Mouse (Mus musculus): ENCODE results near the gene Gmppb. TPM values are rescaled to one million over a fixed set of nuclear protein-coding genes. Genes with fewer than 3 reads are reported as not detected.

The Gmppb gene
- polyA plus RNA-seq, 3 experiments from 2014 or later: 15.2 to 19.6 (median 18.4) TPM

DNA sequence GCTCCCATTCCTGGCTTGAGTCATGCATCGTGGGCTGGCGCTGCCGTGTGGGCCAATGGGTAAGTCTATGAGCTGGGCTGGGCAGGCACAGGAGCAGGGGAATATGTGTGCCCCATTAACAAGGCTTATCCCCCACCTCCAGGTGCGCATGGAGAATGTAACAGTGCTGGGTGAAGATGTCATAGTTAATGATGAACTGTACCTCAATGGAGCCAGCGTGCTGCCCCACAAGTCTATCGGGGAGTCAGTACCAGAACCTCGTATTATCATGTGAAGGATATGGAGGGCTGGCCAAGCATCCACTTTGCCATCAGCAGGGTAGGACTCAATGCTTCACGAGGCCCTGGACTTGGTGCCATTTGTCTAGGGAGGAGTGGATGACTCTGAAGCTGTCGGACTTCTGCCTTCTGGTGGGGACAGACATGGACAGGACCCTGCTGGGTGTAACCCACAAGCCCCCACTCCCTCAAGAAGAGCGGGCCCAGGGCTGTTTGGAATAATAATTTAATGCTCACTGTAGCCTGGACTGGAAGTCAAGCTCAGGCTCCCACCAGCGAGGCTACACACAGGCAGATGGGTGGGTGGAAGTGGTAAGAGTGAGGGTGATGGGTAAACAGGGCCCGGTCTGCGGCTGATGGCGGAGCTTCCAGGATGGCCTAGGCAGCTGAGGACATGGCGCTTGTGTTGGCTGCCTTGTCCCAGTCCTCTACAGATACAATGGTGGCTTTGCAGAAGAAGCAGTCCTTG lies 2.3 kb downstream of the Gmppb start:
- ATAC-seq: no peak

DNA sequence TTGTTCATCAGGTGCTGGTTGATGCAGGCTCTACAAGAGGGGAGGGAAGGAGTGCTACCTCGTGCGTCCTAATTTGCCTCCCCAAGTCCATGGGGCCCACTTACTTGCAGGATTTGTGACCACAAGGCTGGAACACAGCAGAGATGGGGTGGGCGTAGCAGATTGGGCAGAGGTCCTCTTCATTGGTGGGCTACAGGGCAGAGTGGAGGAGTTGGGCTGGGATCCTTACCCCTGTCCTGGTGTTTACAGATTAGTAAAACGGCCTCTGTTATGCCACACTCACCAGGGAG lies 2.8 kb downstream of the Gmppb start:
- no peak for ATAC-seq

DNA sequence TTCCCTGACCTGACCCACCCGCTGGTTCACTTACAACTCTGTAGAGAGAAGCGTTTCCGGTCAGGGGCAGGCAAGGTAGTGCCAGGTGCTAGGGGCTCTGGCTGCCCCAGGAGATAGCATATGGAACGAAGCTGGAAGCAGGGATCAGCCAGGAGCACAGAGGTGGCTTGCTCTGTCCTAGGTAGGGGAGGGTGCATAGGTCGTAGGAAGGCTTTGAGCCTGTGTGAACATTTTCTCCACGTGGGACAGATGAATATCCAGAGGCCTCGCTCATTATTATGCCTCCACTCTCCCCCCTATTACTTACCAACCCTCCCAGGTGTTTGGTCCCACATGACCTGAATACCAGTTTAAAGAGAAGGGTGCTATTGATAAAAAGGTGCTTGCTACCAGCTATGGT lies 3.4 kb downstream of the Gmppb start:
- no peak for ATAC-seq

DNA sequence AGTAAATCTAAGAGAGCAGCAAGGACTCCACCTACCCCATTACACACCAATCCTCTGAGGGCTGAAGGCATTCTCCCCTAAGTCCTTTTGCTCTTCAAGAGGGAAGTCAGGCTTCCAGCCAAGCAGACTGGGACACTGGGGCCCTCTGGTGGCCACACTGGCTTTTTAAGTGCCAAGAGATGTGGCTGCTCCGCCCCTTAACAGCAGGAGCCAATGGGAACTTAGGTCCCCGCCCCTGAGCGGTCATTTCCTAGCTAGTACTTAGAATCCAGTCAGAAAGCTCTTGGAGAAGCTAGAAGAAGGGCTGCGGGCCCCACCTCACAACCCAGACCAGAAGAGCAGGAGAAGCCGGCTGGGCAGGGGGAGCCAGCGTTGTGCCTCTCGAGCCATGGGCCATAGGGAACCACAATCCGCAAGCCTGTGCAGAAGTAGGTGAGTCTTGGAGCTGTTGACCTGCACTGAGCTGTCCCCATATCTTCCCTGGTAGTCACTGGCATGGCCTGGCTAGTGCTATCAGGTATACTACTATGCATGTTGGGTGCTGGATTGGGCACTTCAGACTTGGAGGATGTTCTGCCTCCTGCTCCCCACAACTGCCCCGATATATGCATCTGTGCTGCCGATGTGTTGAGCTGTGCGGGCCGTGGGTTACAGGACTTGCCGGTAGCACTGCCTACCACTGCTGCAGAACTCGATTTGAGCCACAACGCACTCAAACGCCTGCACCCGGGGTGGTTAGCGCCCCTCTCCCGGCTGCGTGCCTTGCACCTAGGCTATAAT lies 4.0 kb downstream of the Gmppb start, which contains the start of gene Amigo3:
Amigo3 (plus strand) TSS at position 275 of the 780 bp plus-strand sequence.
- ATAC-seq: peak; percentile 68

DNA sequence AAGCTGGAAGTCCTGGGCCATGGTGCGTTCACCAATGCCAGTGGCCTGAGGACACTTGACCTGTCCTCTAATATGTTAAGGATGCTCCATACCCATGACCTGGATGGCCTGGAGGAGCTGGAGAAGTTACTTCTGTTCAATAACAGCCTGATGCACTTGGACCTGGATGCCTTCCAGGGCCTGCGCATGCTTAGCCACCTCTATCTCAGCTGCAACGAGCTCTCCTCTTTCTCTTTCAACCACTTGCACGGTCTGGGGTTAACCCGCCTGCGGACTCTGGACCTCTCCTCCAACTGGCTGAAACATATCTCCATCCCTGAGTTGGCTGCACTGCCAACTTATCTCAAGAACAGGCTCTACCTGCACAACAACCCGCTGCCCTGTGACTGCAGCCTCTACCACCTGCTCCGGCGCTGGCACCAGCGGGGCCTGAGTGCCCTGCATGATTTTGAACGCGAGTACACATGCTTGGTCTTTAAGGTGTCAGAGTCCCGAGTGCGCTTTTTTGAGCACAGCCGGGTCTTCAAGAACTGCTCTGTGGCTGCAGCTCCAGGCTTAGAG lies 4.7 kb downstream of the Gmppb start:
- no peak for ATAC-seq

DNA sequence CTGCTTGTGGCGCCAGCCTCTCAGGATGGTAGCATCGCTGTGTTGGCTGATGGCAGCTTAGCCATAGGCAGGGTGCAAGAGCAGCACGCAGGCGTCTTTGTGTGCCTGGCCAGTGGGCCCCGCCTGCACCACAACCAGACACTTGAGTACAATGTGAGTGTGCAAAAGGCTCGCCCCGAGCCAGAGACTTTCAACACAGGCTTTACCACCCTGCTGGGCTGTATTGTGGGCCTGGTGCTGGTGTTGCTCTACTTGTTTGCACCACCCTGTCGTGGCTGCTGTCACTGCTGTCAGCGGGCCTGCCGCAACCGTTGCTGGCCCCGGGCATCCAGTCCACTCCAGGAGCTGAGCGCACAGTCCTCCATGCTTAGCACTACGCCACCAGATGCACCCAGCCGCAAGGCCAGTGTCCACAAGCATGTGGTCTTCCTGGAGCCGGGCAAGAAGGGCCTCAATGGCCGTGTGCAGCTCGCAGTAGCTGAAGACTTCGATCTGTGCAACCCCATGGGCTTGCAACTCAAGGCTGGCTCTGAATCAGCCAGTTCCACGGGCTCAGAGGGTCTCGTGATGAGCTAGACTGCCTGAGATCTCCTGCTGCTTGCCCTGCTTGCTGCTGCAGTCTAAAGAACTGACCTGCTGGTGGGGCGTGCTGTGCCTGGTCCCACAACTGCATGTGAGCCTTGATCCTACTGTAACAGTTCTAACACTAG lies 5.4 kb downstream of the Gmppb start:
- no peak for ATAC-seq

DNA sequence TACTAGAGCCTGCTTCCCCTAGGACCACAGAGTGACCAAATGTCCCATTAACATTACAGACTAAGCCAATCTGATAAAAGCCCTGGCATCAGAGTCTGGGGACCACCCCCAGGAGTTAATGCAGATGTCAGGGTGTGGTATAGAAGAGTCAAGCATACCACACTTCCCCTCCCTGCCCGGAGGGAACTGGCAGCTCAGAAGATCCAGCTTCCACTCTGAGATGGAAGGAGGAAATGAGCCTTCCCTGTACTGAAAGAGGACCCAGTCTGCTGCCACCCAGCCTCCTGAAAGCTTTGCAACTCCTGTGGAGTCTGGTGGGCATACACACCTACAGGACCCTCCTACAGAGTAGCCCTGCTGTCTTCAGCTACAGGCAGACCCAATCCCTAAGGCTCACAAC lies 6.0 kb downstream of the Gmppb start:
- no peak for ATAC-seq

DNA sequence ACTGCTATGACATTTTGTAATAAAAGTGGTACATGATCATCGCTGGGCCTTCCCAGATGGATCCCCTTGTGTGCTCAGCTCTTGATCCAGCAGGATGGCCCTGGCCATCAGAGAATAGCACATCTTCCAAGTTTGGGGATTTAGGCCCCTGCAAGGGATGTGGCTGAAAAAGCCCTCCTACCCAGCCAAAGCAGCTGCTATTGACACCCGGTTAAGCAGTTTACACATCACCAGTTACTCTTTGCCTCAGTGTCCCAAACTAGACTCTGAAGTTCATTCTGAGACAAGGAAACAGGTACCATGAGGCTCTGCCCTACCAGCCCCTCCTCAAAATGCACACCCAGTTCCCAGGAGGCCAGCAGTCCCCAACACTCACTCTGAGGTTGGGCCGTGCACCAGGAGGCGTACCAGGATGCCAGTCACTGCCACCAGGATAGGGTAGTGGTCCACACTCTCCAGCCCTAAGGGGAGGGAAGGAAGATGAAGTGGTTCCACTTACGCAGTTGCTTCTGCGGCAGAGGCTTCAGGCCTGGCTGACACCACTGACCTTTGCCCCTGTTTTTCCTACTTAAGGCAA lies 6.7 kb downstream of the Gmppb start:
- no peak for ATAC-seq

DNA sequence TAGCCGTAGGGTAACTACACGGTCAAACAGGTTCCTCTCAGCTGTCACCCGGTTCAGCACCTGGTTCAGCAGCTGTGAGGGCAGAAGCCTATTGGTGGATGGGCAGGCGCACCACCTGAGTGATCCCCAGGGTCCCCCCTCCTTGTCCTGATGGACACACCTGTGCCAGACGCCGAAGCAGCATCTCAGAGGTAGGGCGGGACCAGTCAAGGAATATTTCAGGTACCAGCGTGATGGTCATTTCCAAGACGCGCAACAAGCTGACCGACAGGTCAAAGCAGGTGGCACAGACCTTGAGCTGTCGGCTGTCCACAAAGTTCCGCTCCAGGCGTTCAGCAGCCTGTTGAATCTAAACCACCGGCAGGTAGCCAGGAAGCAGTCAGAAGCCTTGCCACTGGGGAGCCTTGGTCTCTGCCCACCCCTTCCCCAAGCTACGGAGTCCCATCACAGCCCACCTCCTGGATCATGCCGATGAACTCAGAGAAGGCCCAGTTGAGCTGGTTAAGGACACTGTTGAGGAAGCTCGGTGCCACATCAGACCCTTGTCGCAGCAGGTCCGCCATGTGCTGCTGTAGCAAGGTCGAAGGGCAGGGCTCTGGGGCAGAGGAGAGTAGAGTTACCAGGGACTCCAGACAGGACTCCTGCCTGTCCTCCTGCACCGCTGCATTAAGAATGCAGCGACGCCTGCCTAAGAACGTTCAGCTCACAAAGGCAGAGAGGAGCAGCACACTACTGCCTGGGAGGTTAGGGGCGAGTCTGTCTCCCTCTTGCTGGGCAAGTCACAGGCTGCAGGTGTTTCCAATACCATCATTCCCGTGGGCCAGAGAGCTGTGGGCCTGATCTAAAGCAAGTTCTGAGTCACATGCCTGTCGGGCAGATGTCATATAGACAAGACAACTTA lies 7.6 kb downstream of the Gmppb start:
- no peak for ATAC-seq

DNA sequence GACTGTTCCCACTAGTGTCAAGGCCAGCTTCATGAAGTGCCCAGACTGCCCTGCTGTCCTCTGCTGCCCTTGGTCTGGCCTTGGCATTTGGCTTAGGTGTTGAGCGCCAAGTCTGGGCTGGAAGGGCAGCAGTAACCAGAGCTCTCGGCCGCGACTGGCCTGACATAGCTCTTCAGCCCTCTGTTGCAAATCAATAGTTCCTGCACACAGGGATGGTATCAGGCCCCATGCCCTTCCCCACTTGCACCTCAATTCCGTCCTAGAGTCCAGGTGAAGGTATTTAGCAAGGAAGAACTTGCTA lies 8.2 kb downstream of the Gmppb start:
- ATAC-seq: no peak

DNA sequence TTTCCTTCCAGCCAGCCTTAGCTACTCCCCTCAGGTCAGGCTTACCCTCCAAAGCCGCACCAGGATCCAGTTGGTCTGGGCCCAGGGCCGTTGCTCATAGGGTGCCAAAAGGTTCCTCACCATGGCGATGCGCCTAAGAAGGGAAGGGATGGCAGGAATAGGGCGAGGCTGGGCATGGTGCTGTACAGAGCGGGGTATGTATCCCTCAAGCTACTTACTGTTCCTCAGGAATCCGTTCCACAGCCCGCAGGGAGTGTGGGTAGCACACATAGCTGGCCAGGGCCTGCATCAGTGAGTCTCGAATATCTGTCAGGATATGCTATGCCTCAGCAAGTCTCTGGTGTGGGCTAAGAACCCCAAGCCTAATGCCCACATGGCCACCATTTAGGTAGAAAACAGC lies 9.2 kb downstream of the Gmppb start:
- no peak for ATAC-seq

DNA sequence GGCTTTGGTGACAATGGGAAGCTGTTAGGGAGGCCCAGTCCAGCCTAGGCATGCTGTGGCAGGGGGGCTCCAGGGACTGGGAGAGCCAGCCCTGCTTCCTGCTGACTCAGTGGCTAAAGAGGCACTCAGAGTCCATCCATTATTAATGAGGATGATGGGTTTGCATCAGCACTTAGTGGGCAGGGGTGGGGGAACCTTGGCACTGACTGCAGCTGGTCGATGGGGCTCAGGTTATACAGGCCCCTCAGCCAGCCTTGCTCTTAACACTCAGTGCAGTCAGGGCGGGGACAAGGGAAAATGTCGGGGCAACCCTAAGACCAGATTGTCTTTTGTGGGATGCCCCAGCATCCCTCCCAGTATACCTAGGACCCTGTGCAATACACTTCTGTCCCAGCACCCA lies 13.1 kb downstream of the Gmppb start:
- no peak for ATAC-seq

DNA sequence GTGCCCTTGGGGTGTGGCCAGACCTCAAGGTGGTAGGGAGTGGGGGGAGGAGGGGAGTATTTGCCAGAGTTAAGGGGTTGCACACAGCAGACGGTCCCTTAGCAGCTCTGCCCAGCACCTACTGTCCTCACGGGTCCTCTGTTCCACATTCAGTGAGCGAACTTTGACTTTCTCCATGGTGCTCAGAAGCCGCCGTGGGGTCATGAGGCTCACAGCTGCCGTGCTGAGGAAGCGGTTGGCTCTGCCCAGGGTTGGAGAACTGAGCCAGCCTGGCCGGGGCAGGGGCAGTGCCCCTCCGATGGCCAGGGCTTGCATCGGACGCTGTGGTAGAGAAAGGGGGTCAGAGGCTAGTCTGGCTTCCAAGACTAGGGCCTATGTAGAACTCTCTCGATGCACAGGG lies 14.3 kb downstream of the Gmppb start:
- no peak for ATAC-seq

DNA sequence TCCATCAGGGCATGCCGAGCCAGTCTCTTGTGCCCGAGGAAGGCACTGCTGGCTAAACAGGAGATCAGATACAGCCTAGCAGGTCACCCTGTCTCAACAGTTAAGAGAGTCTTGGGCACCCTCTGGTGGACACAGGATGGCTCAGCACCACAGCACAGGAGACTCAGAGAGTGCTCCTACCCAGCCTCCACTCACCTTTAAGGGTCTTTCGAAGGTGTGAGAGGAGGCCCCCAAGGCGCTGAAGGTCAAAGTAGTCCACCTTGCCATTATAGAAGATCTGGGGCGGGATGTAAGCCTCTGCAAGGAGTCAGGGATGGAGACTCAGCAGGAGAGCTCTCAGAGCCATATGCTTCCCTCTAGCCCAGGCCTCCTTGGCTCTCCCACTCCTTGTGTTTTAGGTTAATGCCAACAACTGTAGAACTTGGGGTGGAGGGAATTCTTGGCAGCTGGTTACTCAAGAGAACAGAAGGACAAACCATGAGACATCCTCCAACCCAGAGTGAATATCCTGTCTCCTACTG lies 16.5 kb downstream of the Gmppb start:
- no peak for ATAC-seq

DNA sequence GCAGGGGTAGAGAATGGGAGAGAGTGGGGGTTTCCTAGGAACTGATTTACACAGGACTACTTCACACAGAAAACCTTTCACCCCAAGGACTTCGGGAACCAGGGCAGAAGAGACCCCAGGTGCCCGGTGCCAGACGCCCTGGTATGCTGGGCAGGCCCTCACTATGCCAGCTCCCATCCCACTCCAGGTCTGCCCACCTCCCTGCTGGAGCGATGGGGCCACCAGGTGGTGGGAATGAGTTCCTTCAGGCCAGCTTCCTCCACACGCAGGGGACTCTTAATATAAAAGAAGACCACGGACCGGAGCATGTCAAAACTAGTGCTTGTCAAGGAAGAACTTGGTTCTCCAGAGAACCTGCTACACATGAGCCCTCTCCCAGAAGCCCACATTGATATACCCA lies 18.2 kb downstream of the Gmppb start:
- no peak for ATAC-seq

DNA sequence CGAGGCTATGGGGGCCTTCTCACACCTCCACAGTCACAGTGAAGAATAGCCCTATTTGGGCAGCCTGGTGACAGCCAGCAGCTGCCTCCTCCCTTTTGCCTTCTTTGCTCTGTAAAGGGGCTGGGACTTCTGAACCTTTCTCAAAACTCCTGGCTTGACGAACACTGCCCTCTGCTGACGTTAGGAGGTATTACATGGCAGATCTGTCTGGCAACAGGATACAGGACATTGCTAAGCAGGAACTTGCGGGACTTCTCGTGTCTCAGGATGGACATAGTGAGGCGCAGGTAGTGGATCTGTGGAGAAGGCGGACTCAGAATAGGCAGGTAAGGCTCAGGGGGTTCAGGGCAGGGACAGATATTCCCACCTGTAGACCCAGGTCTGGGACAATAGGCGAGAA lies 18.9 kb downstream of the Gmppb start:
- ATAC-seq: peak; percentile 48

DNA sequence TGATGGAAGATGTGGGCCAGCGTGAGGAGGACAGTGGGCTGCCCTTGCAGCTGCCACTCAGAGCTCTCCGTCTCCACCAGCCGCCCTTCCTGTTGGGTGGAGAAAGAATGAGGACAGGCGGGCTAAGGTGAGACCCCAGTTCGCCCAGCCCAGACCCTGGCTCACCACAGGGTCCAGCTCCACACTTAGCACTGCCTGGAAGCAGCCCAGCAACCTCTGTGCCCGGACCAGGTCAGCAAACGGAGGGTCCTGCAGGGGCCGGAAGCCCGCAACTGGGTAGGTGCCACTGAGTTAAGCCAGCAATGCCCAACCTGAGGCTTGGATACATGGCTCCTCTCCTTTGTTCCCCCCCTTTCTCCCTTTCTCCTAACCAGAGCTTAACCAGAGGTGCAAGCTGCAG lies 20.0 kb downstream of the Gmppb start:
- ATAC-seq: no peak

DNA sequence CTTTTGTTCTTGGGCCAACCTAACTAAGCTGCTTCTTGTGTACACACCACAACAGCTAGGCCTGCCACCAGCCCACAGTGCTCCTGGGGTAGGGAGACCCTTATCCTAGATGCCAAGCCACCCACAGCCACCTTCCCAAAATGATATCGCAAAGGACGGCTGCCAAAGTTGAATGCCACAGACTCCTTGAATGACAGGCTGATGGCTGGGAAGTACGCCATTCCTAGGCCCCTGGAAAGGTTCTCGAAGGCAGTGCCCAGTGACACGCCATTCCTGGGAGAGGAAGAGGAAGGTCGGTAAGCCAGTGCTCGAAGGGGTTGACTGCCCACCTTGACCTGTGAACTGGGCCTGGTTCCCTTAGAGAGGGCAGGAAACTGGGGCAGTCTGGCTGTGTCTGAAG lies 20.5 kb downstream of the Gmppb start:
- no peak for ATAC-seq

DNA sequence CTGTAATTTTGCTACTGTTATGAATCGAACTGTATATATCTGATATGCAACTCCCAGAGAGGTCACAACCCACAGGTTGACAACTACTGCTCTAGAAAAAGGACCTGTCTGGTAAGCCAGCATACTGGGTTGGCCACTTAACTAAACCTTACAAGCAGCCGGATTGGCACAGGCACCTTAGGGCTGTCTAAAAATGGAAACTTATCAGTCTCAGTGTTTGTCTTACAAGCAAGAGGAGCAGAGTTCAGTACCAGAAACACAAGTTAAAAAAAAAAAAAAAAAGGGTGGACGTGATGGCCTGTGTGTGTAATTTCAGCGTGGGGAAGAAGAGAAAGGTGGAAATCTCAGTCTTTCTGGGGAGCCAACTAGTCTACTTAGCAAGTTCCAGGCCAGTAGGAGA lies 22.8 kb downstream of the Gmppb start:
- no peak for ATAC-seq

DNA sequence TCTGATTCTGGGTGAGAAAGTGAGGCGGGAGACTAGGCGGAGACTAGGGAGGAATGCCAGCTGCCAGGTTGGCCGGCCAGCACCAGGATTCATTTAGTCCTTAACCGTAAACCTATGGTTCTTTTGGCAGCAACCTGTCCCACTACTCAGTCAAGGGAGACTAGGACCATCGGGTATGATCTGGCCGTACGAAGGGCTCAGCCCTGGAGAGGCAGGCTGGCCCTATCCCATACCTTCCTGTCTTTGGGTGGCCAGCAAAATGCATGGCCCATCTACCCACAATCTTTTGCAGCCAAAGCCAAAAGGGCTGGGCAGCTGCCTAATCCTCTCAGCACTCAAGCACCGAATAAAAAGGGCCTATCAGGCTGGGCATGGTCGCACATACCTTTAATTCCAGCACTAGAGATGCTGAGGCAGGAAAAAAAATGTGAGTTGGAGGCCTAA lies 23.5 kb downstream of the Gmppb start:
- no peak for ATAC-seq

DNA sequence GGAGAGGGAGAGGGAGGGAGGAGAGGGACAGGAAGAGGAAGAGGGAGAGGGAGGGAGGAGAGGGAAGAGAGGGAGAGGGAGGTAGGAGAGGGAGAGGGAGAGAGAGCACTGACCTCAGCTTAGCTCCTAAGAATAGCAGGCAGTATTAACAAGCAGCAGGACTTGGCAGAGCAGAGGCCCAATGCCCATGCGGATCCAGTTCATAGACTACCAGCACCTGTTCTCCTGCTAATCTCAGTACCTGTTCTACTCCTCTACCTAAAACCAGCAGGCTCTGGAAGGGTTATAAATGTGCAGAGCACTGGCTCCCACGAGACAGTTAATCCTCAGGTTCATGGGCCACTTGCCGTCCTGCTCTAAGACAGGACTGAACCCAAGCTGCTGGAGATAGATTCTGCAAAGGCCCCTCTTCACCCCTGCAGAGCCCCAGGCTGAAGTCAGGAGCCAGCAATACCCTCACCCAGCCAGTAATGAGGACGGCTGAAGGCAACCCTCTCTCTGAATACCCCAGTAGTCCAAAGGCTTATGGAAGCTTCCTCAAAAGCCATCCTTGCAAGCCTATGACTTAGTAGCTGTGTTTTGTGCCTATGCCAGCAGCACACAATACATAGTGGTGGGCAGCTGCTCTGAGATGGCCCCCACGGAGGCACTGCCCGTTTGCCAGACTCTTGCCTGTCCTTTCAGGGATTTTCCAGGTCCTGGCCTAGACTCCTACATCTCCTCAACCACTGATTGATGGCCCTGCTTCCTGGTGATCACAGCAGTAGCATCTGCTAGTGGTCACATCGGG lies 24.3 kb downstream of the Gmppb start:
- no peak for ATAC-seq

Measured in inflammation-experienced regulatory T-cells, adult 6 months (primary cell).